8 mouse cellular contexts compared by ENCODE assay signal in the genomic region with DNA sequence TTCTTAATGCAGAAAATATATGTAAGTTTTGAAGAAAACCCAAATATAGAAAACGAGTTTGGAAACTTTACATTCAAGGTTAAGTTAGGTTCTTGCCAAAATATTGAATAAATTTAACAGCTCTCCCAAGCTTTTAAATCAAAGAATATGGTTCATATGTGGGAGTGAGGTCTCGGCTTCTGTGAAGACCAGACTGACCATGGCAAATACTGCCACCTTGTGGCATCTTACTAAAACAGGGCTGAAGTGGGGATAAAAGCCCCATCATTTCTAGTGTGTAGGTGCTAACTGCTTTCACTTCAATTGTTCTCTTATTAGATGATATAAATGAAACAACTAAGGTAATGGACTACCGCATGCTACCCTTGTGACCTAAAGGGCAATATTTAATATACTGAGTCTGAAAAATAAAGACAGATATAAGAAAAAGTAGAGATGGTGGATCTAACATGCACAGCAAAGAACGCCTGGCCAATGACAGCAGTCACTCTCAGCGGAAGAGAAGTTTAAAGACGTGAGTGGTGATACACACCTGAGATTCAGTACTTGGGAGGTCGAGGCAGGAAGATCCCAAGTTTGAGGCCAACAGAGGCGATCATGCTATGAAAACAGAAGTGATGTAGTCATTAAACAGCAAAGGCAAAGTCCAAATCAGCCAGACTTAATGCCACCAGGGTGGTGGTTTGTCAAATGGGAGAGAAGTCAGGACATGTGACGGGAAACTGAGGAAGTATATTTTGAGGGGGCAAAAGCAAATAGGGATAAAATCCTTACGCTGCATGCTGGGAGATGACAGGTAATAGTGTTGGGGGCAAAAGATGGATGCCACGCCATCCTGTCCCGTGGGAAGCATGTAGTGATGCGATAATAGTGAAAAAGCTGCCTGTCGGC. TPM values are rescaled to one million over a fixed set of nuclear protein-coding genes. Genes with fewer than 3 reads are reported as not detected.
DNase-seq lines count a peak whose midpoint lies in the region; ATAC-seq lines count a peak whose summit lies in the region.

No protein-coding gene starts in this region.

- no peaks in the 10 kb centered on the region for H3K4me1 ChIP-seq in forebrain, embryonic 14.5 days (ENCODE audit: control insufficient read depth, insufficient read depth, low read length)
- H3K4me1 ChIP-seq in forebrain, embryonic 10.5 days, result peaks cover 10% of the 10 kb centered on the region

- H3K27me3 ChIP-seq in forebrain, embryonic 14.5 days (replicated peaks; ENCODE audit: control insufficient read depth, insufficient read depth, low read length), result no peaks in the 10 kb centered on the region
- H3K27me3 ChIP-seq in forebrain, embryonic 10.5 days (ENCODE audit: poor library complexity, severe bottlenecking), result no peaks in the 10 kb centered on the region

- H3K4me2 ChIP-seq in forebrain, embryonic 14.5 days (ENCODE audit: low read length), result no peak overlapping the region

- no peak overlapping the region for H3K9ac ChIP-seq in forebrain, embryonic 14.5 days (ENCODE audit: low read length)

- H3K27ac ChIP-seq in forebrain, embryonic 14.5 days (ENCODE audit: low read depth, low read length), result no peak overlapping the region
- no peak overlapping the region for H3K27ac ChIP-seq in forebrain, embryonic 10.5 days

- WGBS in forebrain, embryonic 14.5 days, result 85% methylated on average over 14 of the region's 14 CpGs
- WGBS in forebrain, embryonic 10.5 days, result 83% methylated on average over 14 of the region's 14 CpGs

- 0 out of 2 replicates have a peak, but pooled peaks have one; percentile 30 for ATAC-seq in forebrain, embryonic 14.5 days
- ATAC-seq in megakaryocyte progenitor cell, adult 5-6 weeks (replicated peaks; ENCODE audit: poor library complexity), result peak; percentile 74
- ATAC-seq in inflammation-experienced regulatory T-cells, adult 6 months, result no peak

- H3K36me3 ChIP-seq in forebrain, embryonic 14.5 days (ENCODE audit: control insufficient read depth, insufficient read depth, low read length), result peaks cover 35% of the 10 kb centered on the region
- peaks cover 68% of the 10 kb centered on the region for H3K36me3 ChIP-seq in forebrain, embryonic 10.5 days (replicated peaks)

- H3K4me3 ChIP-seq in forebrain, embryonic 14.5 days (ENCODE audit: low read depth, low read length), result no peak overlapping the region
- no peak overlapping the region for H3K4me3 ChIP-seq in forebrain, embryonic 10.5 days

- H3K9me3 ChIP-seq in forebrain, embryonic 14.5 days (replicated peaks; ENCODE audit: control insufficient read depth, low read length), result no peaks in the 10 kb centered on the region
- H3K9me3 ChIP-seq in forebrain, embryonic 10.5 days, result peaks cover 2% of the 10 kb centered on the region; the same call in 1 of the 2 replicates

- DNase-seq in forebrain, embryonic 14.5 days (ENCODE audit: low spot score), result peak; percentile 55
- DNase-seq in forebrain, embryonic 10.5 days (ENCODE audit: extremely low spot score, low spot score), result no peak
- DNase-seq in right cerebral cortex, adult 18-20 months, result peak; percentile 15
- no peak for DNase-seq in right cerebral cortex, postnatal 36 days (ENCODE audit: low spot score in 2 of 2)
- peak; percentile 39 for DNase-seq in forelimb bud, embryonic 11.5 days (ENCODE audit: low read depth, low spot score)
- no peak for DNase-seq in right cerebral cortex, postnatal 10 days (ENCODE audit: low spot score in 2 of 2)

RNA-seq across cellular contexts. Expression of a gene that starts 12.5 kb away (rescaled TPM):
- 127 and 151 TPM in 2 replicates for polyA plus RNA-seq in forebrain, embryonic 14.5 days (2014; fragmentation: Nextera tagmentation; extraction: Ambion mirVana)
- polyA plus RNA-seq in forebrain, embryonic 10.5 days (2016; fragmentation: Nextera tagmentation; extraction: Ambion mirVana), result 322 and 337 TPM in 2 replicates
- 329 and 339 TPM in 2 replicates for total RNA-seq in megakaryocyte progenitor cell, adult 5-6 weeks (2015)
- total RNA-seq in megakaryocyte progenitor cell, adult 5-6 weeks (2017), result 203 and 242 TPM in 2 replicates
- polyA plus RNA-seq in inflammation-experienced regulatory T-cells, adult 6 months (2017; shearing (Covaris generic)), result 100 to 1,000 TPM in 1 of 3 experiments, 10 to 100 TPM in 2; 40.9 to 169 (median 51.5) TPM

Comparison
In these comparisons a context has a peak if more than half of its experiments do, and no peak if none do; other contexts are left out.
1. DNase-seq: peak in forebrain, embryonic 14.5 days (single experiment), right cerebral cortex, adult 18-20 months (single experiment) and forelimb bud, embryonic 11.5 days (single experiment); none in forebrain, embryonic 10.5 days (single experiment), right cerebral cortex, postnatal 36 days (0 of 2) and right cerebral cortex, postnatal 10 days (0 of 2).